Mouse (Mus musculus) cerebellum, adult 2 months (tissue): ENCODE results near the gene Fbf1. TPM values are rescaled to one million over a fixed set of nuclear protein-coding genes. Genes with fewer than 3 reads are reported as not detected.

Source experiments
- DNase-seq, 2 experiments: peaks; one replicate each; pipeline ENCODE4 v3.0.0; 2021
- H3K27ac ChIP-seq: fragments of 200-500 bp; 2 replicates; pipeline ENCODE4 v1.5.1; 2012; ENCODE audit warnings: low read length, control low read depth, inconsistent platforms; ENCODE audit not compliant: insufficient read depth
- H3K27me3 ChIP-seq: fragments of 200-500 bp; 2 replicates; pipeline ENCODE4 v1.6.1; 2012; ENCODE audit warnings: inconsistent platforms, mild to moderate bottlenecking, low read length, moderate library complexity; ENCODE audit not compliant: control insufficient read depth, insufficient read depth
- H3K4me1 ChIP-seq: fragments of 200-500 bp; 2 replicates; pipeline ENCODE4 v1.6.1; 2011; ENCODE audit warnings: low read length; ENCODE audit not compliant: control insufficient read depth, insufficient read depth
- H3K4me3 ChIP-seq: fragments of 200-500 bp; replicated peaks from 2 replicates; pipeline ENCODE3; 2011; ENCODE audit warnings: mild to moderate bottlenecking, low read depth, low read length, control low read depth; ENCODE audit not compliant: insufficient read depth
- CTCF ChIP-seq: fragments of 200-500 bp; IDR thresholded peaks from 2 replicates; pipeline ENCODE4 v1.5.1; 2011; ENCODE audit warnings: low read depth, mild to moderate bottlenecking, control low read depth, low read length, moderate library complexity, borderline replicate concordance; ENCODE audit not compliant: insufficient read depth
- POLR2A ChIP-seq: fragments of 200-500 bp; IDR thresholded peaks from 2 replicates; pipeline ENCODE4 v1.6.1; 2011; ENCODE audit warnings: low read length, control low read depth, borderline replicate concordance; ENCODE audit not compliant: insufficient read depth
- WGBS: fragments of 180-500 bp; shearing (Covaris S2); methylation state at CpG from one replicate; pipeline ENCODE4 v1.1.7; 2018; 5-methylcytosine and 5-hydroxymethylcytosine counted together
- polyA plus RNA-seq: library from polyadenylated mRNA; depleted of rRNA; stranded (reverse); fragments of >200 nt; gene quantifications from 2 replicates; pipeline ENCODE4 v1.2.3, GENCODE M21; 2012

Fbf1 gene
- polyA plus RNA-seq, 1 experiment: 81.1 TPM

DNA sequence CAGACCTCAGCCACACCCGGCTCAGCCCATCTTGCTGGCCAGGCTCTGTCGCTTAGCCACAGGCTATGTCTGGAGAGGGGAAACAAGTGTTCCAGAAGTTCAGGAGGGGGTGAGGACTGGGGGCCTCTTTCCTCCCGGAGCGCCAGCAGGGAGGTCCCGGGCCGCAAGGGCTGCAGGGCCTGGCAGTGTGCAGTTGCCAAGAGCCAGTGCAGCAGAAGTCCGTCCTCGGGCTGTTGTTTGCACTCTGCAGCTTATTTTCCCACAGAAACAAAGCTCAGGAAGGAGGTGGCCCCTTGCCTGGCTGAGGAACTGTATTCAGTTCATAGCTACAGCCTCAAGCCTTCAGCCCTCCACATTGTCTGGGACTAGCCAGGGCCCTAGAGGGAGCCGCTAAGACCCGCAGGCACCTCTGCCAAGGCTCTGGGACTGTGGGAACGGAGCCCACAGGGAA is 66.0 kb downstream of the Fbf1 start:
- H3K27me3 ChIP-seq: peaks cover under 1% of the 10 kb centered on the region; the same call in 1 of the 2 replicates
- peak overlapping the region; percentile 33; the same call in 1 of the 2 replicates for H3K27ac ChIP-seq
- DNase-seq: no peak
- TF ChIP-seq POLR2A: no peak
- no peak for TF ChIP-seq CTCF
- WGBS: 42% methylated on average over 11 of the region's 11 CpGs
- no peak overlapping the region for H3K4me3 ChIP-seq
- no peaks in the 10 kb centered on the region for H3K4me1 ChIP-seq

DNA sequence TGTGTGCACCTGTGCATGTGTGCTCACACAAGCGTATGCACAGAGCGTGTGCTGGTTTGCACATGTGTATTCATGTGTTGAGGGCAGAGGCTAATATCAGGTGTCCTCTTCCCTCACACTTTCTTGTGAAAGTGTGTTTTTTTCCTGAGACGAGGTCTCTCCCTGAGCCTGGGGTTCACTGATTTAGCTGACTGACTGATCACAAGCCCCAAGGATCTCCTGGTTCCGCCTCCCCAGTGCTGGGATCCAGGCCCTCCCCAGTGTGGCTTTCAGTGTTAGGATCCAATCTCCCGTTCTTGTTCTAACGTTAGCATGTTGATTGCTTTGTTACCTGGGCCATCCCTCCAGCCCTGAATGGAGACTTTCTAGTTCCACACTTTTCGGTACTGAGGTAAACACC is 67.1 kb downstream of the Fbf1 start:
- H3K27me3 ChIP-seq: no peaks in the 10 kb centered on the region; the same call in 1 of the 2 replicates
- 88% methylated on average over 7 of the region's 7 CpGs for WGBS
- peak overlapping the region; percentile 64; the same call in 1 of the 2 replicates for H3K27ac ChIP-seq

DNA sequence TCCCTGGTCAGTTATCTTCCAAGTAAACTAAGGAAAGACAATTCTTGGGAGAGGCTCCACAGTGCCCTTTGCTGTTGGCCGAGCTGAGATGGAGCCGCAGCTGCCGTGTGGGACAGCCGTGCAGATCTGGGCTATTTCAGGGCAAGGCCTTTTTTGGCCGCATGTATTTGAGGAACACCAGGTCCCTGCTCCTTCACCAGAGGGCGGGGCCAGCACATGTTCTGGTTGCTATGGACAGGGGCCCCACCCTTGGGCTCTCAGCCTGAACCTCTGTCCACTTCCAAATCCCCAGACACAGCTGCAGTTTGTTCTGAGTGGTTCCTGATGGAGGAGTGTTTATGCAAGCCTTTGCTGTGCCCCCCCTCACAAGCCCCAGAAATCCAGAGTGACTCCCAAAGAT is 67.6 kb downstream of the Fbf1 start:
- H3K4me1 ChIP-seq: no peaks in the 10 kb centered on the region
- no peak overlapping the region for H3K4me3 ChIP-seq
- DNase-seq: no peak
- H3K27me3 ChIP-seq: no peaks in the 10 kb centered on the region; the same call in 1 of the 2 replicates
- no peak for TF ChIP-seq CTCF
- TF ChIP-seq POLR2A: no peak
- WGBS: 81% methylated on average over 6 of the region's 6 CpGs
- H3K27ac ChIP-seq: 0 out of 2 replicates have a peak overlapping the region, but pooled peaks have one; percentile 64

More for the DNA sequence above, 67.1 kb downstream of the Fbf1 start:
- no peak for DNase-seq
- no peak for TF ChIP-seq CTCF
- no peak for TF ChIP-seq POLR2A
- Histone ChIP-seq H3K4me3 (no peak overlapping the region), H3K4me1 (no peaks in the 10 kb centered on the region)

DNA sequence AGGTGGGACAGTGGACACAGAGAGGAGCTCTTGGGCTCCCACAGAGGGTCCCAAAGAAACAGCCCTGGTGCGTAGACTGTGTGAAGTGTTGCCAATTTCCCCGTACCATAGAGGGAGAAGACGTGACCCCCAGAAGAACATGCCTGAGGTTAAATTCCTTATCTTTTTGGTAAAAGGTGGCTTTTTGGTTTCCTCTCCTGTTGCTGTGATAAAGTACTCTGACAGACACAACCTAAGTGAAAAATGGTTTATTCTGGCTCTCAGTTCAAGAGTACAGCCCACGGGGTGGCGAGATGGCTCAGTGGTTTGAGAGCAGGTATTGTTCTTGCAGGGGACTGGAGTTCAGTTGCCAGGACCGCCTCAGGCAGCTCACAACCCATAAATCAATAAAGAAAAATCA is 68.5 kb downstream of the Fbf1 start:
- no peak overlapping the region for H3K27ac ChIP-seq
- DNase-seq: no peak
- WGBS: 89% methylated on average over 6 of the region's 6 CpGs
- H3K27me3 ChIP-seq: no peaks in the 10 kb centered on the region; the same call in 1 of the 2 replicates
- H3K4me3 ChIP-seq: no peak overlapping the region
- no peaks in the 10 kb centered on the region for H3K4me1 ChIP-seq
- no peak for TF ChIP-seq POLR2A
- TF ChIP-seq CTCF: no peak

DNA sequence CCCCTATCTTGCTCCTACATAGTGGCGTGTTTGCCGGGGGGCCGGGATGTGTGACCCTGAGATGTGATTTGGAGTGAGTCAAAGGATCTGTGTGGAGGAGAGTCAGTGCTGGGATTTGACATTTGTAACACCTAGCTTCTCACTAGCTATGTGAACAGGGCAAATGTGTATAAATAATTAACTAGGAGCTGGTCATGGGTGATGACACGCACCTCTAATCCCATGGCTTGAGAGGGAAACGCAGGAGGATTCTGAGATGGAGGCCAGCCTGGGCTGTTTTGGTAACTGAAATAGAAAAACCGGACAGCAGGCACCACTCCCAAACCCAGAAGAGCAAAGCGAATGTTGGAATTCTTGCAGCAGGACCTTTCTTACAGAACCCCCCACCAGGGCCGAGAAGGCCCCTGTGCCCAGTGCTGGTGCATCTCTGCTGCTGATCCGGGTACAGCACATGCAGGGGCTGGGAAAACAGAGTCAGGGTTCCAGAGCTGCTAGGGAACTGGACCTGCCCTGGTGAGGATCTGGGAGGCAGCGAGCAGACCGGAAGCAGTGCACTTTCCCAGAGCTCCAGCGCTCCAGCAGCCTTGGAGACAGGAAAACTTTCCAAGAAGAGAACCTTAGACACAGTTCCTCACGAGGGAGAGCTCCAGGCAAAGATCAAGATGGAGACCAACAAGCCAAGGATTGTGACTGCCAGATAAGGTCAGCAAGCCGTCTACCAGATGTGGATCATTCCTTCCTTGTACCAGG is 69.1 kb downstream of the Fbf1 start:
- no peaks in the 10 kb centered on the region; the same call in 1 of the 2 replicates for H3K27me3 ChIP-seq
- TF ChIP-seq CTCF: no peak
- TF ChIP-seq POLR2A: no peak
- DNase-seq: no peak
- H3K27ac ChIP-seq: no peak overlapping the region
- H3K4me3 ChIP-seq: no peak overlapping the region
- H3K4me1 ChIP-seq: no peaks in the 10 kb centered on the region
- 76% methylated on average over 14 of the region's 14 CpGs for WGBS

DNA sequence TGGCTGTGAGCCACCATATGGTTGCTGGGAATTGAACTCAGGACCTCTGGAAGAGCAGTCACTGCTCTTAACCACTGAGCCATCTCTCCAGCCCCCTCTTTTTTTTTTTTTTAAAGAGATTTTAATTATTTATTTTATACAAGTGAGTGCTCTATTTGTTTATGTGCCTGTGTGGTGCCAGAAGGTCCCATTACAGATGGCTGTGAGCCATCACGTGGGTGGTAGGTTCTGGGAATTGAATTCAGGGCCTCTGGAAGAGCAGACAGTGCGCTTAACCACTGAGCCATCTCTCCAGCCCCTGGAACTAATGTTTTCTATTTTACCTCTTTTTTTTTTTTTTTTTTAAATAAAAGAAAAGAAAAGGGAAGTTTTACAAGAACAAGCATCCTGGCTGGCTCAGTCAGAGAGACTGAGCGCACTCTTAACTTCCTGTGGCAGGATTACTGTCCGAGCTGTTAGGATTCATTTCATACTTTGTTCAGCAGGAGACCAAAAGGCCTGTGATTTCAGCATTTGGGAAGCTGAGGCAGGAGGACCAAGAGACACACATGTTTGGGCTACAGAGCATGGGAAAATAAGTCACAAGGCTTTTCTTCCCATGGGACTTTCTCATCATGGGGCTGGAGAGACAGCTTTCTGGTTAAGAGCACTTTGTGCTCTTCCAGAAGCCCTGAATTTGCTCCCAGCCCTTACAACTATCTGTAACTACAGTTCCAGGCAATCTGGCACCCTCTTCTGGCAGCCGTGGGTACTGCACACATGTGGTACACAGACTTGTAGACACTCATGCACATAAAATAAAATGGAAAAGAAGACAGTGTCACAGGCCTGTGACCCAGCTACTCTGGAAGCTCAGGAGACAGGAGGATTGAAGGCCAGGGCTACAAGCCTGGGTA is 71.5 kb downstream of the Fbf1 start:
- Histone ChIP-seq H3K27me3 (no peaks in the 10 kb centered on the region), H3K4me3 (no peak overlapping the region), H3K27ac (no peak overlapping the region), H3K4me1 (no peaks in the 10 kb centered on the region)
- no peak for DNase-seq
- 89% methylated on average over 5 of the region's 5 CpGs for WGBS
- TF ChIP-seq CTCF: peak; percentile 27; the same call in 1 of the 2 replicates
- TF ChIP-seq POLR2A: no peak

DNA sequence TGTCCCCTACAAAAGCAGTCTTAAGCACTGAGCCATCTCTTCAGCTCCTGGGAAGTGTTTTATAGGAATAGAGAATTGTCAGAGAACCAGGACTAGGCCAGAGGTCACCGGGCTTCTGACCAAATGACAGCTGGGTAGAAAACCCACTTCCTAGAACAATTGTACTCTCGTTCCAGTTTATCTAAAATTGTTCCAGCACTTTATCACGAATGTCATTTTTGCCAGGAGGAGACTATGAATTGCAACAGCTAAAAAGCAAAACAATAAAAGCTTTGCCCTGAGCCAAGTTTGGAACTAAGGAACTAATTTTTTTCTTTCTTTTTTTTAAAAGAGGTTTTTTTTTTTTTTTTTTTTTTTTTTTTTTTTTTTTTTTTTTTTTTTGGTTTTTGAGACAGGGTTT is 72.4 kb downstream of the Fbf1 start:
- H3K27me3 ChIP-seq: no peaks in the 10 kb centered on the region
- H3K4me1 ChIP-seq: no peaks in the 10 kb centered on the region
- H3K27ac ChIP-seq: no peak overlapping the region
- 64% methylated on average over 3 of the region's 3 CpGs for WGBS
- DNase-seq: no peak
- TF ChIP-seq CTCF (no peak), POLR2A (no peak)
- H3K4me3 ChIP-seq: no peak overlapping the region
